Mouse (Mus musculus): ENCODE data around the gene Plxnb2. TPM values are rescaled to one million over a fixed set of nuclear protein-coding genes. Genes with fewer than 3 reads are reported as not detected.

The Plxnb2 gene
- total RNA-seq, 2 experiments from 2014 or later = 20.9 to 23.8 TPM

DNA sequence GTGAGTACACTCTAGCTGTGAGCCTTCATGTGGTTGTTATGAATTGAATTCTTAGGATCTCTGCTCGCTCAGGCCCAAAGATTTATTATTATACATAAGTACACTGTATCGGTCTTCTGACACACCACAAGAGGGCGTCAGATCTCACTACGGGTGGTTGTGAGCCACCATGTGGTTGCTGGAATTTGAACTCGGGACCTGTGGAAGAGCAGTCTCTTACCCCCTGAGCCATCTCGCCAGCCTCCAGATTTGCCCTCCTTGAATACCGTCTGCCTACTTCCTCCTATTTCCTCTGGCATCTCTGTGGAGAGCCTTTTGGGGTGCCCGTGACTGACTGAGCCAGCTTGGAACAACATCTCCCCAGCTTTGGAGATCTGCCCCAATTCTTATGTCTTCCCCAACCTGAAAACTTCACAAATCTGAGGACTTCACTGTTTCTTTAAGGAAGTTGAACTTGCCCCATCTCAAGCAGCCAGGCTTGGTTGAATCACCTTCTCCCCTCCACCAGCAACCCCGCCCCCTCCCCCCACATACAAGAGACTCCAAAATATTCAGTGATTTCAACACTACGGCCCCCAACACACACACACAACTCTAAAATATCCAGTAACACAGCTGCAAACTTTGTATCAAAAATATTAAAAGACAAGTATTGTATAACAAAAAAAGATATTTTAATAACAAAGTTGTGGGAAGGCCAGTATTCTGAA is 1.1 kb upstream of the Plxnb2 start:
- DNase-seq = no peak
- intact Hi-C loops (cut with DNase I; ENCODE audit: low total_unique reads) = no loop called here

DNA sequence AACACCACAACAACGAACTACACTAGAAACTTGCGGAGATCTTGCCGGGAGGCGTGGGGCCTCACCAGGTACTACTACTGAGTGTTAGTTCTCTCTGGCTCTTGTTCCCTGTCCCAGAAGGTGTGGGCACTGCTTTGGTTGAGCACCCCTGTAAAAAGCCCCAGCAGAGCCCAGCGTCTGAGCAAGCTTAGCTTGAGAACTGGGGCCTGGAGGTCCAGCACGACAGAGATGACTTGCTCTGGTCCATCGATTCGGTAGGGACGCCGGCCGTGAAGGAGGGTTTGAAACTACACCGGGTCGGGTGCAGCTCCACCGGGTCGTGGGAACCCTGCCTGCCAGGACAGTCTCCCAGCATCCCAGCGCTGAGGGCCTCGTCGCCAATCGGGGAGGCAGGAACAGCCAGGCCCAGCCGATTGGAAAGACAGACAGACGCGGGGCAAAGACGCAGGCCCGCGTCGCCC is 477 bp downstream of the Plxnb2 start:
- intact Hi-C loops (cut with DNase I; ENCODE audit: low total_unique reads) = no loop called here
- peak; percentile 44 for DNase-seq

DNA sequence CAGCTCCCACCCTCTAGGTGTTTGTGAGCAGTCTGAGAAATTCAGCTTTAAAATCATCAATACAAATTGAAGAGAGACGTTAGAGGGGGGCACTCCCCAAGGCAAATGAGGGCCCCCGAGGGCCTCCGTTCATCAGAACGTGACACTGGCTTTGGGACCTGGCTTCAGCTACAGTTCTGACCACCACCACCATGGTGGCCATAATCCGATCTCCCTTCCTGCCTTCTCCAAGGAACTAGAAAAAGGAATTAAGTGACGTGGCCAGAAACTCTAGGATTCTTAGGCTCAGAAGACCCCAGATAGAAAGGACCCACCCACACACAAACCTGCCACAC is 991 bp downstream of the Plxnb2 start:
- intact Hi-C loops (cut with DNase I; ENCODE audit: low total_unique reads) = no loop called here
- no peak for DNase-seq

DNA sequence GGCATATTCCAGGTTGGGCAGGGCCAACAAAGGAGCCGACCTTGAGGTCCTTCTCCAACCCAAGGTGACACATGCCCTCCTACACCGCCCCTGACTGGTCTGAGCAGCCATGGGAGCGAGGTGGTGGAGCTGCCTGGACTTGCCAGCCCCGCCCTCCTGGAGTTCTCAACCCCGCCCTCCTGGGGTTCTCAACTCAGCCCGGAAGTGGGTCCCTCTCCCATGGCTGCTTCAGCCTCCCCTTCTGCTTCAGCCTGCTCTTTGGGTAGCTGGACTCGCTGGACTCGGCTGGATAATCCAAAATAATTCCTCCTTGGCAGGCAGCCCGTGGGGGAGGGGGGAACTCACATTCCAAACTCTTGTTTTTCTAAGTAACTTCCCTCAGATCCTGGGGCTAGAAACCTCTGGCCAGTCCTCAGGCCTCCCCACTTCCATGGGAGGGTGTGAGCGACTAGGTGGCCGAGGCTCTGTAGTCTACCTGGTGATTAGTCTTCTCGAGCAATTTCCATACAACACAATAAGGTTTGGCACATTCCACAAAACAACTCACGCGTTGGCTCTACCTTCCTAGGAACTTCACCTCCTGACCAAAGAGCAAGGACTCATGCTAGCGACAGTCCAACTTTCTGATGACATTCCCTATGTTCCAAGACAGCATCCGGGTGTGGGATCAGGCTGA is 1.5 kb downstream of the Plxnb2 start:
- DNase-seq = peak; percentile 72
- intact Hi-C loops (cut with DNase I; ENCODE audit: low total_unique reads) = no loop called here

DNA sequence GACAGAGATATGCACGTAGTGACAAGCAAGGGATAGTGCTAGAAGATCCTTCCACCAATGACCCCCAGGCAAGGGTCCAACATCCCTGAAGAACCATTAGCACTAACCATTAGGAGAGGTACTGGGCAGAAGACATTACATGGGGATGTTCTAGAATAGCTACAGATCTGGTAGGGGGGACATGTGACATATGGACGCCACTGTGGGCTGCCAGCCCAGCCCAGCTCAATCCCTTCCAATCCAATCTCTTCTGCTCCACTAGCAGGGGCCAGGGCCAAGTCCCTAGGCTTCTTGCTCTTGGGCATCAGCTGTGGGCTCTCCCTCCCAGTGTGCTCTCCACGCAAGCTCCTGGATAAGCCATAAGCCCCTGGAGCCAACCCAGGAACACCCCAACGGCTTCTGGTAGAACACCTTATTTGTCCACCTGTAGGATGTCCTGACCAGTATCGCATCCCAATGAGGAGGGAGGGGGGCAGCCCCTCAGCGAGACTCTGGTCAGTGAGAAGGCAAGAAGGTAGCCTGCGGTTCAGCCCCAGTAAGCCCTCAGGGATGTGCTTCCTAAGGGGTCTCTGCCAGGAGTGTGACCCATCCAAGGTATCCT is 2.2 kb downstream of the Plxnb2 start:
- no peak for DNase-seq

DNA sequence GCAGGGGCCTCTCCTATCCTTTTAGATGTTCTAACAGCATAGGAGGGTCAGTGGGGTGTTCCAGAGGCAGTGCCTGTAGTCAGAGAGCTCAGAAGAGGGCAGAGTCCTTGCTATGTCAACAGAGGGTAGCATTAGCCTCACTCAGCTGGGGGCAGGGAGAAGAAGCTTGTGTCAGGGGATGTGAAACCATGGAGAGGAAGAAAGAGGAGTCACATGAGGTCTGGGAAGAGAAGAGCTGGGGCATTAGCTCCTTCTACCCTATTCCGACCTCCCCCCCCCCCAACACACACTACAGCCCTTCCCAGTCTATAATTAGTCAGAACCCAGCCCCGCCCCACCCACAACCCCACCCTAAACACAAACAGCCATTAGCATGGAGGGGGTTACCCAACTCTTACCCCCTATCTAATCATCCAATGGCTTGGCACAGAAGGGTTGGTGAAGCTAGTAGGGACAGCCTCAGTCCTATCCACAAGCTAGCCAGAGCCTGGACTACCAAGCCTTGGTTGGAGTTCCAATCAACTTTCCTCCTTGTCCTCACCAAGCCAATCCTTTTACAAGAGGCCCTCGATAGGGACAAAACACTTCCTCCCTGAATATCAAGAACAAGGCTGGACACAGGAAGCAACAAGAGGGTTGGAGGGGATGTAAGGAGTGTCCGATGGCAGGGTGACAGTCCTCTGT is 2.9 kb downstream of the Plxnb2 start:
- DNase-seq = no peak
- intact Hi-C loops (cut with DNase I; ENCODE audit: low total_unique reads) = no loop called here

More for the DNA sequence above, 2.2 kb downstream of the Plxnb2 start:
- intact Hi-C loops (cut with DNase I; ENCODE audit: low total_unique reads) = no loop called here

DNA sequence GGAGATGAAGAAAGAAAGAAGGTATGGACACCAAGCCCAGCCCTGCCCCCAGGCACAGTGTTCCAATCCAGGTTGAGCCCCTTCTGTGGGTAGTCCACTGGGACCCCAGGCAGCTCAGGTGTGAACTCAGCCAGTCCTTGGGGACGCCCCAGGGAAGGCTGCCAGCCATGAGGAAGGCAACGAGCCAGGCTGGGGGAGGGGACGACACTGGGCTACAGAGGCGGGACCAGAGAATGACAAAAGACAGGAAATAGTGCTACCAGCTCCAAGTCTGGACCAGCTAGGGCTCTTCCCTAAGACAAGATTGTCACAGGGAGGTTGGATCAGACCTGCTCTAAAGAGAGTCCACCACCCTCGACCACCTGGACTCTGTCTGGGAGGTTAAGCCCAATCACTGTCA is 3.5 kb downstream of the Plxnb2 start:
- intact Hi-C loops (cut with DNase I; ENCODE audit: low total_unique reads) = no loop called here

DNA sequence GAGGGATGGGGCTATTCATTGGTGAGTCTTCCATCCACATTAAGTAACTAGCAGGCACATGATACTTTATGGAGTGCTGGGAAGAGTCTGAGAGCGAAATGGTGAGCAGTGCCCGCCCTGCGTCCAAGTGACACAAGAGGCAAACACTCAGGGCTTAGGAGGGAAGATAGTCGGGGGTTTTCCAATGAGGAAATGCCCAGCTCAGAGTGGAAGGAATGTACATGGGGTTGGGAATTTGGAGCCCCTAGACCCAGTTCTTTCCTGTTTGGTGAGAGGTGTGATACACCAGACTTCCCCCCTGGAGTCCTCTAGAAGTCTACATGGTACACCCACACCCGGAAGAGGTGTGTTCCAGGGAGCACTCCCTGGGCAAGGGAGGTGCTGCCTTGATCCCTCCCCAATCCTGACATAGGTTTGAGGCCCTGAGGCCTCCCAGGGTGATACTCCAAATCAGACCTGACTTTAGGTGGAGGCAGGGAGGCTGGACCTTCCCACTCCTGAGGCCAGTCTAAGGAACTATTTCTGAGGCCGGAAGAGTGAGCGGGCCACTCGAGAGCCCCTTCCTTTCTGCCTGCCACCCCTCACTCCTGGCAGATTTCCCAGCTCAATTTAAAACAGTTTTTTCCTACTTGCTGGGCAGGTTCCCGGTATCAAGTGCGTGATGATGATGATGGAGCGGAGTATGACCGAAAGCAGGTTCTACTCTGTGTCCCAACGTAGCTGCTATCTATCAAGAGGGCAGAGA is 5.0 kb downstream of the Plxnb2 start:
- intact Hi-C loops (cut with DNase I; ENCODE audit: low total_unique reads) = no loop called here
- no peak for DNase-seq

More for the DNA sequence above, 3.5 kb downstream of the Plxnb2 start:
- DNase-seq = peak; percentile 61

DNA sequence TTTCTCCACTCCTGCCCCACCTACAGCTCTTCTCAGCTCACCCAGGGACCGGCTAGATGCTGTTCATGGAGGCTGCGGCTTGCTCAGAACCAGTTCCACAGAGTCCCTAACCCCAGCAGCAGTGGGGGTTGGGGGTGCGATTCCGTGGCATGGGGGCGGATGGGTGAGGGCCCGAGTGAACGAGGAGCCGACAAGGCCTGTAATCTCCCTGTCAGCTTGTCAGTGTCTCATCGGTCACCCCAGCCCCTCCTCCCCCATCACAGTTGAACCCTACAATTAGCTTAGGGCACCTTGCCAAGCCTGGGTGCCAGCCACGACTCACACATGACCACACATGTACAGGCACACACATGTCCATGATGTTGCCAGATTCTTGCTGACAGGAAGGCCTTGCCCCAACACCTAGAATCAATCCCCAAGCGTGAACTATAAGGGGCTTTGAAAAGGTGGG is 5.7 kb downstream of the Plxnb2 start:
- intact Hi-C loops (cut with DNase I; ENCODE audit: low total_unique reads) = no loop called here
- no peak for DNase-seq

DNA sequence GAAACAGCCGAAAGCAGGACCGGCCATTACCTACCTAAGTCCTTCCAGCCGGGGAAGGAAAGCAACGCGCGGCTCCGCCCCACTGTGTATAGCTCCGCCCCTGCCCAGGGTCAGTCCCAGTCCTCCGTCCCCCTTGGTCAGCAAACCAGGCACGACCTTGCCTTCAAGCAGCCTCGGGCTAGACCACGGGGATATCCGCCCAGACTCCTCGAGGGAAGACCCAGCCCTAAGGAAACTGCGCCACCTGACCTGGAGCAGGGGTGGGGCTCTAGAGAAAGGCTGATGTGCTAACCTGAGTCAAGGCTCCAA is 6.7 kb downstream of the Plxnb2 start:
- peak; percentile 62 for DNase-seq
- intact Hi-C loops (cut with DNase I; ENCODE audit: low total_unique reads) = no loop called here

DNA sequence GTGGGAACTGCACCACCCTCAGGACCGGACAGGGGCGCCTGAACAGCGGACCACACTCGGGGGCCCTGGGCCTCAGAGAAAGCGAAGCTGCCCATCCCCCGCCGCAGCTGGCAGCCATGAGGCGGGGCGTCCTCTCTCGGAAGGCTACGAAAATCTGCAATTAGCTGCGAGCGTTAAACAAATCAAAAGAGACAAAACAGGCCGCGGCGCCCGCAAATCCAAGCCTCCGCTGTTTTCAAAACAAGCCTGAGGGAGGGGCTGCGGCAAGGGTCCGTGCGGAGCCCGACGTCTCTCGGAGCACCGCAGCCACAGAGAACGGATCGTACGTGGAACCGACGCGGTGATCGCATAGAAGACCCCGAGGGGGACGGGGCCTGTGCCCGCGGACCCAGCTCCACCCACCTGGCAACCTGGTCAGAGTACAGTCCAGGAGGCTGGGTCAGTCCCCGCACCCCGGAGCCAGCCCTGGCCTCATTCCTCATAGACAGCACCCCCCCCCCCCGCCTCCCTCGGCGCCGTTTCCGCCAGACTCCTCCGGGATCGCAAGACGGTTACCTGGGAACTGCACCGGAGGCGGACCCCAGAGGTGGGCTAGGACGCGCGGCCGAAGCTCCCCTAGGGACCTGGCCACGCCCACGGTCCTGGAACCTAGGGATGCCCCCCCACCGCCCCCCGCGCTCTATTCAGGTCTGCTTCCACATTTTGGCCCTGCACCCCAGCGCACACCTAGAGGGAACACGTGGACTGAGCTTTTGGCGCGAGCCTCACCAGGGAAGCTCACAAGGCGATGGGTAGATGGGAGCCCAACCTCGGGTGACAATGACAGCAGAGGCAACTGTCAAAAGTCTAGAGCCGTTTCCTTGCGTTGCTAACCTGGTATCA is 7.3 kb downstream of the Plxnb2 start:
- intact Hi-C loops (cut with DNase I; ENCODE audit: low total_unique reads) = no loop called here
- peak; percentile 46 for DNase-seq

DNA sequence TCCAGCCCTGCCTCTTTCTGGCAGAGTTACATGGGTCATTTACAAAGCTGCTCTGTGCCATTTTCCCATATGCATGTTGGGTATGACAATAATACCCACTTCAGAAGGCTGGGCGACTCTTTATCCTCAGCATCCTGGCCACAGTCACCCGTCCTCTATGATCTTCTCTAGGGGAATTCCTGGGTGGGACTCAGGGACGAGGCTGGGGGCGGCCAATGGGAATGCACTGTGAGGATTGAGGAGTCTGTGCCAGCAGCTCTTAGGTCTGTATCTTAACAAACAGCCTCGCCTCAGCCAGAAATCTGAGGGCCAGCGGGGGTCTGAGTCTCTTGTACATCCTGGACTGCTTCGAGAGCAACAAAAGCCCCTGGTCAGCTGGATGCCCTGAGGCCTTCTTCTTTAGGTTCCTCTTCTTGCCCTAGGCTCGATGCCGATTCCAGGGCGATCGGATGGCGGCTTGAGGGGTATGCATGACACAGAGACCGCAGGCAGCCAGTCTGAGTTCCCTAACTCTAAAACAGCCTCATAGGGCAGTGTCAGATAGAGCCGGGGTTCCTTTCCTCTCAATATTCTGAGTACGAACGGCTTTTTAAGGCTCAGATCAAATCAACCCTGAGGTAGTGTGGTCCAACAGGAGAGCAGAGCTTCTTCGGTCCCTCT is 8.2 kb downstream of the Plxnb2 start:
- intact Hi-C loops (cut with DNase I; ENCODE audit: low total_unique reads) = no loop called here
- DNase-seq = no peak

DNA sequence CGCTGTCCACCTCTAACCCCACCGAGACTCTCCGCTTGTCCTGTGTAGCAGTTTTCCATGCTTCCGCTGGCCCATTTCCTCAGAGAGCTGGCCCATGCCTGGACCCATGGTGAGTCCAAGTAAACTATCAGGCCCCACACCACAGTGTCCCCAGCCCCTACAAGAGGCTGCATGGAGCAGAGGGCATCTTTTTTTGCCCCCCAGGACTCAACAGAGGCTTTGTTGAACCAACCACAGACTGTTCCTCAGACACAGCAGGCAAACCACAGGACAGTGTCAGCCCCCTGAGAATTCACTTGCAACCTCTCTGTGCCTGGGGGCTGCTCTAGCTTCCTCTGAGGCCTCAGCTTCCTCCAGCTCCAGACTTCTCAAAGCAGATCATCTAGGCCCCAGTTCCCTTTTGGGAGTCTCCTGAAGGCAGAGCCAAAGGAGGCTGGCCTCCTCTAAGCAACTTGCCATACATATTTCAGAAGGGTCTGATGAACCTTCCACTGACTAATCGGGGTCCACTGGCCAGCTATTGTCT is 9.0 kb downstream of the Plxnb2 start:
- no peak for DNase-seq

DNA sequence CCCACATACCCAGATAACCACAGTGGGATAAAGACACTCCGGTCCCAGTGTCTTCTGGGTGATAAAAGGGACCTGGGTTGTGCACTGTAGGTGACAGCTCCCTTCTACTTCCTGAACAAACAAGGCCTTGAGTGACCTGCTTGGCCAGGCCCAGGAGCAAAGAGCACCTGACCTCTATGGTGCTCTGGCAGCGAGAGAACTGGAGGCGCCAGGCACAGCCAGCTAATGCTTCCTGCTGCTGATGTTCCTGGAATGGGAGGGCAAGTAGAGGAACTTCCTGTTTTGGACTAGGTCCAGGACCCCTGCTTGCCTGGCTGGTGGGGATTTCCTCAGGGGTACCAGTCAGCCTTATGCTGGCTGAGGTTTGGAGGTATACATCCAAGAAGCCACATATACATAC is 10.5 kb downstream of the Plxnb2 start:
- no peak for DNase-seq

More for the DNA sequence above, 9.0 kb downstream of the Plxnb2 start:
- intact Hi-C loops (cut with DNase I; ENCODE audit: low total_unique reads) = no loop called here

DNA sequence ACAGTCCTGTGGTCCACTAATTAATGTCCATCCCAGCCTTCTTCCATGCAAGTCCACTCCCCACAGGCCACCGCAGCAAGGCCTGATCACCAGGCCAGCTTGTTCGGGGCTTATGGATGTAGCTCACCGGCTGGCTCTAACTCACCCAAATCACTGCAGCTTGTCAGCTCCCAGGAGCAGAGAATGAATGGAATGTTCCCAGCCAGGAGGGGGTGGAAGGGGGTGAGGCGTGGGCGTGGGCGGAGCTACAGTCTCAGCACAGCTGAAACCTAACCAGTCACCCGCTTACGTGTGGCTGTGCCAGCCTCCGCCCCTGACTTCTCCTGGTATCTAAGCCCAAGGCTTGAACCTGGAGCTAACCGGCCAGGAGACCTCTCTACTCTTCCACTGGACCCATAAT is 11.2 kb downstream of the Plxnb2 start:
- intact Hi-C loops (cut with DNase I; ENCODE audit: low total_unique reads) = no loop called here
- DNase-seq = peak; percentile 74

More for the DNA sequence above, 10.5 kb downstream of the Plxnb2 start:
- intact Hi-C loops (cut with DNase I; ENCODE audit: low total_unique reads) = no loop called here

DNA sequence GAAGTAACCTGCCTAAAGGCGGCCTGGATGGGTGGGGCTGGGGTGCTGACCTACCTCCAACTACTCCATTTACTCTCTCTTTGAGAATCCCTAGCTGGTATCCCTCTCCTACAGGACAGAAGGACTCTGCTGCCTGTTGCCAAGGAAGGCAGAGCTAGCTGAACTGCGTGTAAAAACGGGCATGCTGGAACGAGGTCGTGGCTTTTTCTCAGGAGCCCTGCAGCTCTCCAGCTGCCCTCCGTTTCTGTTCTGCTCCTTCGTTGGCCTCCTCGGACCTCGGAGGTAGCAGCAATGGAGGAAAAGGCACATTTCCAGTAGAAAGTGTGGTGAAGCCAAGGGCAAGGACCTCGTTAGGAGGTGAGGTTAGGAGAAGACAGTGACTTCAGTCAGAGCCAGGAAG is 11.7 kb downstream of the Plxnb2 start:
- no peak for DNase-seq
- intact Hi-C loops (cut with DNase I; ENCODE audit: low total_unique reads) = no loop called here

DNA sequence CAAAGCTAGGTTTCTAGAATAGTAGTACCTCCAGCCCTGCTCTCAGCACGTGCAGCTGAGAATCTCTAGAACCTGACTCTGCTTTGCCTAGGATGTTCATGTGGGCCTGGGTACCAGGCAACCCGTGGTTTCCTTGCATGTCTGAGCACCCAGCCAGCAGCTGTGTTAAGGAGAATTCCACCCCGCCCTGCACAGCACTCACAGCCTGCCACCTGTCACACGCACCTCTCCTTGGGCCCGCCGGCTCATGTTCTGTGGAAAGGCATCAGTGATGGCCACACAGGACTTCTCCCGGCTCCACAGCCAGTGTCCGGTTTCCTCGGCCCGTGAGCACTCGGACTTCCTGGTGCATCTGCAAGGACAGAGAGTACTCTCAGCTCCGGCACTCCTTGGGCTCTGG is 15.1 kb downstream of the Plxnb2 start:
- intact Hi-C loops (cut with DNase I; ENCODE audit: low total_unique reads) = no loop called here
- no peak for DNase-seq

DNA sequence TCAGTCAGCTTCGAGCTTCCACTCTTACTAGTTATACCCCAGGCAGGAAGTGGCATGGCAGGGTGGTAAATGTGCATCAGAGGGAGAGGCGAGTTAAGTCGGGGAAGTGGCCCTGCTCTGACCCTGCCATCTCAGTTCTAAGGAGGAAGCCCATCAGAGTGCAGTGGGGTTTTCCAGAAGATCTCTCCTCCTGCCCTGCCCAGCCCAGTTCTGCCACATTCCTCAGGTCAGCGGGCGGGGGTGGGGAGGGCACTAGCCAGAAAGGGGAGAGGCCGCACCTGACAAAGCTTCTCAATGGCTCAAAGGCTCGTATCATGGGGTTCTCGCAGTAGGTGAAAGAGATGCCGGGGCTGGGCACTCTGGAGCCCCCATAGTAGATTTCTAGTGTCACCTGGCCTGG is 19.2 kb downstream of the Plxnb2 start:
- intact Hi-C loops (cut with DNase I; ENCODE audit: low total_unique reads) = loop anchor here (5.0 kb wide), 1 partner anchor 46 kb away; no protein-coding TSS in a partner anchor

More for the DNA sequence above, 19.2 kb downstream of the Plxnb2 start:
- DNase-seq = no peak
